Mouse (Mus musculus): Measurements from ENCODE around the gene Rer1. TPM values are rescaled to one million over a fixed set of nuclear protein-coding genes. Genes with fewer than 3 reads are reported as not detected.
A peak's percentile ranks its signal among the peaks of the same experiment; 100 is the strongest.

Rer1 gene
- polyA plus RNA-seq (2016; fragmentation: Nextera tagmentation; extraction: Ambion mirVana) = 122 and 132 TPM in 2 replicates

GRCm38 (mm10) chr4:155086108-155087024 lies at the start of gene Rer1, which contains the start of gene Morn1:
Gene Rer1 (minus strand): TSS chr4:155086382.
Gene Morn1 (plus strand): TSS chr4:155086577.
- Histone ChIP-seq H3K4me1 (peaks cover 27% of the 10 kb centered on the region), H3K4me3 (peak within 1 kb of the TSS; percentile 87), H3K9ac (replicated peaks) (peak within 1 kb of the TSS; percentile 94), H3K27me3 (no peaks in the 10 kb centered on the region), H3K27ac (replicated peaks) (peak within 1 kb of the TSS; percentile 89), H3K4me2 (replicated peaks) (peak within 1 kb of the TSS; percentile 87), H3K9me3 (no peaks in the 10 kb centered on the region), H3K36me3 (peaks cover 26% of the 10 kb centered on the region)
- ATAC-seq (ENCODE audit: low FRiP score, low read depth) = peak; percentile 97
- WGBS = under 1% methylated on average over 84 of the region's 85 CpGs

GRCm38 (mm10) chr4:155134686-155135172 lies 48.5 kb upstream of the Rer1 start:
- peaks cover 33% of the 10 kb centered on the region for H3K4me1 ChIP-seq
- H3K9ac ChIP-seq (replicated peaks) = no peak overlapping the region
- no peak for ATAC-seq (ENCODE audit: low FRiP score, low read depth)

GRCm38 (mm10) chr4:155133658-155134417 lies 47.7 kb upstream of the Rer1 start:
- ATAC-seq (ENCODE audit: low FRiP score, low read depth) = no peak
- Histone ChIP-seq H3K27me3 (no peaks in the 10 kb centered on the region; the same call in 1 of the 2 replicates), H3K9ac (replicated peaks) (no peak overlapping the region), H3K4me3 (no peak overlapping the region), H3K27ac (replicated peaks) (peak overlapping the region; percentile 47; the same call in 1 of the 2 replicates), H3K4me2 (replicated peaks) (no peak overlapping the region), H3K36me3 (no peaks in the 10 kb centered on the region), H3K4me1 (peaks cover 33% of the 10 kb centered on the region), H3K9me3 (no peaks in the 10 kb centered on the region)
- WGBS = 49% methylated on average over 20 of the region's 20 CpGs

More at GRCm38 (mm10) chr4:155134686-155135172, 48.5 kb upstream of the Rer1 start:
- no peaks in the 10 kb centered on the region for H3K36me3 ChIP-seq
- no peaks in the 10 kb centered on the region for H3K9me3 ChIP-seq
- H3K4me3 ChIP-seq = no peak overlapping the region
- no peak overlapping the region for H3K27ac ChIP-seq (replicated peaks)
- WGBS = 93% methylated on average over 7 of the region's 7 CpGs
- no peak overlapping the region for H3K4me2 ChIP-seq (replicated peaks)
- H3K27me3 ChIP-seq = no peaks in the 10 kb centered on the region; the same call in 1 of the 2 replicates

DNA sequence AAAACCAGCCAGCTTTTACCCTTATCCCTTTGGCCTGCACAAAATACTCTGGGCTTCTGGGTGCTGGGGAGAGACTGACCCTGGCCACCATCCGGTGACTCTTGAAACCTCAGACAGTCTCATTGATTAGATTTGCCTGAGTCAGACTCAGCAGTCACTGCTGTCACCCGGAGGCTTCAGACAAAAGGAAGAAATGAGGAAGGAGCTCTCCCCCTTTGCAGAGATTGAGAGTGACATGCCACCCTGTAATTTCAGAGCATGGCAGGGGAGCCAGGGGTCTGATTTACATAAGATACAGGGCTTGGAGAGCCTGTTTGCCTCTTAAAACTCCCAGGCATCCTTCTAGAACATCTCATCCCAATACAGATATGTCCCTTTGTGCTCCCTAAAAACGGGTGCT lies 47.0 kb upstream of the Rer1 start:
- no peak for ATAC-seq (ENCODE audit: low FRiP score, low read depth)
- 39% methylated on average over 3 of the region's 3 CpGs for WGBS
- Histone ChIP-seq H3K4me3 (no peak overlapping the region), H3K9me3 (no peaks in the 10 kb centered on the region), H3K4me2 (replicated peaks) (no peak overlapping the region), H3K36me3 (no peaks in the 10 kb centered on the region), H3K27me3 (no peaks in the 10 kb centered on the region; the same call in 1 of the 2 replicates), H3K4me1 (peaks cover 33% of the 10 kb centered on the region), H3K27ac (replicated peaks) (0 out of 2 replicates have a peak overlapping the region, but pooled peaks have one; percentile 47), H3K9ac (replicated peaks) (no peak overlapping the region)

GRCm38 (mm10) chr4:155130616-155131015 lies 44.4 kb upstream of the Rer1 start:
- Histone ChIP-seq H3K9me3 (no peaks in the 10 kb centered on the region), H3K4me1 (peaks cover 32% of the 10 kb centered on the region), H3K27ac (replicated peaks) (no peak overlapping the region)

DNA sequence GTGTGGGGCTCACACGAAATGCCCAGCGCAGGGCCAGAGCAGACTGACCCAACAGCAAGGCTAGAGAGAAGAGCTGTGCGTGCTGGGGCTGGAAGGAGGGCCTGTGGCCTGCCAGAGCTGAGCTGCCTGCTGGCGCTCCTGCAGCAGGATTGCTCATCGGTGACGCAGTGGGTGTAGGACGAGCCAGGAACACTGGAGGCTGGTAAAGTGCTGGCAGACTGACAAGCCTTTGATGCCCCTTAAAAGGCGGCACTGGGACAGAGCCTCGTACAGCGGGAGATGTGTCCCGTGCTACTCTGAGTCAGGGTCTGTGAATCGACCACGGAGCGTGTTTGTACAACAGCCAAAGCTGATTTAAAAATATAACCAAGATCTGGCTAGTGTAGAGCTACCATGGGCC lies 43.8 kb upstream of the Rer1 start:
- no peaks in the 10 kb centered on the region for H3K36me3 ChIP-seq
- no peak overlapping the region for H3K4me2 ChIP-seq (replicated peaks)
- H3K4me3 ChIP-seq = no peak overlapping the region
- 82% methylated on average over 14 of the region's 14 CpGs for WGBS
- ATAC-seq (ENCODE audit: low FRiP score, low read depth) = no peak
- H3K27ac ChIP-seq (replicated peaks) = no peak overlapping the region
- peaks cover 27% of the 10 kb centered on the region for H3K4me1 ChIP-seq
- H3K27me3 ChIP-seq = no peaks in the 10 kb centered on the region; the same call in 1 of the 2 replicates
- 0 out of 2 replicates have a peak overlapping the region, but pooled peaks have one; percentile 17 for H3K9ac ChIP-seq (replicated peaks)
- no peaks in the 10 kb centered on the region for H3K9me3 ChIP-seq

More at GRCm38 (mm10) chr4:155130616-155131015, 44.4 kb upstream of the Rer1 start:
- no peak for ATAC-seq (ENCODE audit: low FRiP score, low read depth)
- no peaks in the 10 kb centered on the region; the same call in 1 of the 2 replicates for H3K27me3 ChIP-seq
- no peak overlapping the region for H3K4me3 ChIP-seq
- H3K36me3 ChIP-seq = no peaks in the 10 kb centered on the region
- 81% methylated on average over 7 of the region's 7 CpGs for WGBS
- H3K4me2 ChIP-seq (replicated peaks) = no peak overlapping the region
- H3K9ac ChIP-seq (replicated peaks) = no peak overlapping the region

GRCm38 (mm10) chr4:155129132-155129917 lies 43.1 kb upstream of the Rer1 start:
- Histone ChIP-seq H3K9ac (replicated peaks) (0 out of 2 replicates have a peak overlapping the region, but pooled peaks have one; percentile 17), H3K27me3 (no peaks in the 10 kb centered on the region; the same call in 1 of the 2 replicates), H3K4me1 (peaks cover 25% of the 10 kb centered on the region), H3K27ac (replicated peaks) (no peak overlapping the region), H3K36me3 (no peaks in the 10 kb centered on the region), H3K9me3 (no peaks in the 10 kb centered on the region), H3K4me3 (no peak overlapping the region), H3K4me2 (replicated peaks) (no peak overlapping the region)
- no peak for ATAC-seq (ENCODE audit: low FRiP score, low read depth)
- WGBS = 95% methylated on average over 10 of the region's 10 CpGs

GRCm38 (mm10) chr4:155128411-155128810 lies 42.2 kb upstream of the Rer1 start:
- Histone ChIP-seq H3K4me1 (peaks cover 16% of the 10 kb centered on the region), H3K9ac (replicated peaks) (no peak overlapping the region), H3K27me3 (no peaks in the 10 kb centered on the region; the same call in 1 of the 2 replicates), H3K27ac (replicated peaks) (no peak overlapping the region), H3K36me3 (no peaks in the 10 kb centered on the region), H3K4me2 (replicated peaks) (no peak overlapping the region), H3K9me3 (no peaks in the 10 kb centered on the region), H3K4me3 (no peak overlapping the region)
- ATAC-seq (ENCODE audit: low FRiP score, low read depth) = no peak
- WGBS = 92% methylated on average over 15 of the region's 15 CpGs

DNA sequence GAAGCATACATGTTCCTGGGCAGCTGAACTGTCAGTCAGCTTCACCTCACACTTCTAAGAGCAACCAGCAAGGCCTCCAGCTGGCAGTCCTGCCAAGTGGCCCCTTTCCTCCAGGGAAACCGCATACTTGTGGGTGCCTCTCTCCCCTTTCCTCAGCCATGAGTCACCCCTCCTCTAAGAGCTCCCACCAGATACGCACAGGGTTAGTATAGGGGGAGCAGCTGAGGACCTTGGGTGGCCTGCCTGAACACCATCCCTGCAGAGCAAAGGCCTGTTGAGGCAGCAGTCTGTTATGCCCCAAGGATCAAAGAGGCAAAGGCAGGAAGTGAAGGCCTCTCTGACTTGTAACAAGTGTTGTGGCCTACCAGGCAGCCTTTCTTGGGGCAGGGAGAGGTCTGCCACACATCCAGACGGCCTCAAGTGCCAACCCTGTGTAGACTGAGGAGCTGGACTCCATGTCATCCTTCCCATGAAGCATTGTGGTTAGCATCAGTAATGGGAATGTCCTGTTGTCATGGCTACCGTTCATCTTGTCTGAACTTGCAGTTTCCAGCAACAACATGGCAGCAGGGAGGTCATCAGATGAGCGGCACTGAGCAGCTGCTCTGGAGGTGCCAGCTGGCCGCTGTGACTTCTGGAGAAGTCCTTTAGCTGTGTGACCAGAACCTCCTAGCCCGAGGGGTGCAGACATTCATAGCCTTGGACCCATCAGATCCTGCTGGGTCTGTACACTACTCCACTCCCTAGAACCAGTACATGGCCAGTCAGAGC lies 40.6 kb upstream of the Rer1 start:
- Histone ChIP-seq H3K4me3 (no peak overlapping the region), H3K4me2 (replicated peaks) (no peak overlapping the region), H3K9me3 (no peaks in the 10 kb centered on the region), H3K36me3 (no peaks in the 10 kb centered on the region), H3K4me1 (peaks cover 24% of the 10 kb centered on the region), H3K27ac (replicated peaks) (no peak overlapping the region), H3K27me3 (no peaks in the 10 kb centered on the region; the same call in 1 of the 2 replicates), H3K9ac (replicated peaks) (no peak overlapping the region)
- ATAC-seq (ENCODE audit: low FRiP score, low read depth) = no peak
- 53% methylated on average over 7 of the region's 7 CpGs for WGBS

GRCm38 (mm10) chr4:155126194-155126593 lies 40.0 kb upstream of the Rer1 start:
- WGBS = 88% methylated on average over 5 of the region's 5 CpGs
- Histone ChIP-seq H3K9me3 (no peaks in the 10 kb centered on the region), H3K4me2 (replicated peaks) (no peak overlapping the region), H3K9ac (replicated peaks) (no peak overlapping the region), H3K27ac (replicated peaks) (no peak overlapping the region), H3K4me3 (no peak overlapping the region), H3K4me1 (peaks cover 24% of the 10 kb centered on the region), H3K27me3 (no peaks in the 10 kb centered on the region; the same call in 1 of the 2 replicates), H3K36me3 (no peaks in the 10 kb centered on the region)
- ATAC-seq (ENCODE audit: low FRiP score, low read depth) = no peak

All from midbrain, embryonic 12.5 days (tissue).